Mouse (Mus musculus): ENCODE measurements at regions not wholly inside any gene's neighbourhood (a gene's known extent, or its start where the extent isn't known, plus 50 kb on each side); places are given as distances from the start of the nearest gene placed in this dataset.

DNA sequence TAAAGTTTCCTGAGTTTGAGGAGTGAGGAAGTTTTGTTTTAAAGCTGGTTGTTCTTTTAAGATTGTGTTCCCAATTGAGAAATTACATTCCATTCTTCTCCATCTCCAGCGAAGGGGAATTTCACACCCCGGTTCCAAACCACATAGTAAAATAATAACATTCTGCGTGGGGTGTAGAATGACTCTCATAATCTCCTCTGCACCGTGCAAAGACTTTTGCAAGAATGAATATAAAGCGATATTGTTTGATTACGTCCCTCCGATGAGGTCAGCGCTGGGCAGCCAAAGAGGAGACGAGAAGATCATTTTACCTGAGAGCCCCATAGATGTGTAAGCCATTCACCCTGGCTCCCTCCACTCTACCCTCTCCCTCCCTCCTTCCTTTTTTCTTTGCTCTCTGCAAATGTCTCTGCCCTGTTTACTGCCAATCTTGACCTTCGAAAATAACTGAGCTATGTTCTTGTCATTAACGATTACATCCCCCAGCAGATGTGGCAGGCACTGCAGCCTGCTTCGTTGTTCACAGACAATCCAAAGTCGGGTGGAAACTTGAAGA is 256.1 kb downstream of the Adgrl2 start:
- no peak for ATAC-seq (ENCODE audit: insufficient read depth, low read depth)
- H3K27ac ChIP-seq (ENCODE audit: low read depth), result no peak overlapping the region
- DNase-seq (ENCODE audit: low spot score), result no peak
- H3K4me2 ChIP-seq (ENCODE audit: low read depth, low read length), result peak overlapping the region; percentile 35; the same call in 1 of the 2 replicates
- H3K4me3 ChIP-seq (ENCODE audit: low read depth, low read length), result no peak overlapping the region
- H3K4me1 ChIP-seq (ENCODE audit: control insufficient read depth, insufficient read depth), result peaks cover 16% of the 10 kb centered on the region
- H3K9ac ChIP-seq (replicated peaks; ENCODE audit: low read depth, low read length), result no peak overlapping the region
- no peaks in the 10 kb centered on the region for H3K9me3 ChIP-seq (replicated peaks; ENCODE audit: control insufficient read depth, low read length)
- H3K36me3 ChIP-seq (replicated peaks; ENCODE audit: control insufficient read depth, insufficient read depth, low read length), result no peaks in the 10 kb centered on the region
- 0 out of 2 replicates have a peak, but pooled peaks cover 4% of the 10 kb centered on the region for H3K27me3 ChIP-seq (ENCODE audit: control insufficient read depth, insufficient read depth, low read length)
- TF ChIP-seq EP300 (IDR thresholded peaks at IDR 0.05; ENCODE audit: low read depth), result no peak
- no peak for TF ChIP-seq CTCF (IDR thresholded peaks at IDR 0.05; ENCODE audit: low read depth)
- WGBS, result 65% methylated on average over 13 of the region's 13 CpGs

DNA sequence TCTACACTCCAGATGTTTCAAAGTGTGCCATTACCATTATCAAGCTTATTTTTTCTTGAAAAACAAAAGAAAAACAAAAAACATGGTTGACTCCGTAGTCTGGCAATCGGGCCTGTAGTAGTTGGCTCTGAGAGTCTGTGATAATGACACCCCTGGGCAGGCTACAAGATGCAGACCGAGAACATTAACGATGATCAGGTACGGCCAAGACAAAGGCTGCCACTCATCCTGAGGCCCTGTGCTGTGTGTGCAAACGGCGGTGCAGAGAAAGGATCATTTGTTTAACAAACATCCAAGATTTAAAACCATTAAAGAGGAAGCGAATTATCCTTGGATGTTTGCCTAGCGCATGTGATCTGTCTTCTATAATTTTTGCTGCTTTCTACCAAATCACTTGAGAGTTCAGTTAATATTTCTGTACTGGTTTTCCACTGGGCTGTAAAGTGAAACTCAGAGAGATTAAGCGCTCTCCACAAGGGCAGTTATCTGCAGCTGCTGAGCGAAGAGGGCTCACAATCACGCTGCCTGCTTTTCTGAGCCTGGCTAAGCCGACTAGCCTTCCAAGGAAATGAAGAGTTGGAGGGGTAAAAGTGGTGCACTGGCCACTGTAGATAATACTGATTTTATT is 257.0 kb downstream of the Adgrl2 start:
- no peak overlapping the region for H3K9ac ChIP-seq (replicated peaks; ENCODE audit: low read depth, low read length)
- TF ChIP-seq EP300 (IDR thresholded peaks at IDR 0.05; ENCODE audit: low read depth) (no peak), CTCF (IDR thresholded peaks at IDR 0.05; ENCODE audit: low read depth) (no peak)
- peak; percentile 14 for DNase-seq (ENCODE audit: low spot score)
- peak overlapping the region; percentile 35 for H3K4me2 ChIP-seq (ENCODE audit: low read depth, low read length)
- H3K9me3 ChIP-seq (replicated peaks; ENCODE audit: control insufficient read depth, low read length), result no peaks in the 10 kb centered on the region
- 0 out of 2 replicates have a peak, but pooled peaks cover 4% of the 10 kb centered on the region for H3K27me3 ChIP-seq (ENCODE audit: control insufficient read depth, insufficient read depth, low read length)
- no peaks in the 10 kb centered on the region for H3K36me3 ChIP-seq (replicated peaks; ENCODE audit: control insufficient read depth, insufficient read depth, low read length)
- no peak; the same call in 1 of the 2 replicates for ATAC-seq (ENCODE audit: insufficient read depth, low read depth)
- H3K4me3 ChIP-seq (ENCODE audit: low read depth, low read length), result no peak overlapping the region
- peaks cover 16% of the 10 kb centered on the region for H3K4me1 ChIP-seq (ENCODE audit: control insufficient read depth, insufficient read depth)
- WGBS, result 46% methylated on average over 13 of the region's 13 CpGs
- no peak overlapping the region for H3K27ac ChIP-seq (ENCODE audit: low read depth)

DNA sequence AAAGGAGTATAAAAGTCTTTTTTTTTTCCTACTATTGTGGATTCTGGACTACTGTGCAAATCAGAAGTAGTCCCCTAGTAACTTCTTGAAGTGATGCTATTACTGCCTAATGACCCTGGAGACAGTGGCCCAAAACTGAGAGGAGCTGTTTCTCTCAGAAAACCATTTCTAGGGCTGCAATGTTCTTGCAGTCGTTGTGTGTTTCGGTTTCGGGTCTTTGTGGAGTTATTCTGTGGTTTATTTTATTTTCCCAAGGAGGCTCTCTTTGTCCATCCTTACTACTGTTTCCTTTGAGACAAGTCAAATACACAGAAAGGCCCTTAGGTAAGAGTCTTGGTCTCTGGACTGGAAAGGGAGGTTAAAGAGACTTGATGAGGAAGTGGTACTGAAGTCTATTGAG is 258.9 kb downstream of the Adgrl2 start:
- Histone ChIP-seq H3K27me3 (ENCODE audit: control insufficient read depth, insufficient read depth, low read length) (0 out of 2 replicates have a peak, but pooled peaks cover 4% of the 10 kb centered on the region), H3K4me3 (ENCODE audit: low read depth, low read length) (no peak overlapping the region), H3K27ac (ENCODE audit: low read depth) (no peak overlapping the region), H3K4me1 (ENCODE audit: control insufficient read depth, insufficient read depth) (peaks cover 16% of the 10 kb centered on the region), H3K4me2 (ENCODE audit: low read depth, low read length) (no peak overlapping the region), H3K9me3 (replicated peaks; ENCODE audit: control insufficient read depth, low read length) (no peaks in the 10 kb centered on the region), H3K9ac (replicated peaks; ENCODE audit: low read depth, low read length) (no peak overlapping the region), H3K36me3 (replicated peaks; ENCODE audit: control insufficient read depth, insufficient read depth, low read length) (no peaks in the 10 kb centered on the region)
- no peak for TF ChIP-seq EP300 (IDR thresholded peaks at IDR 0.05; ENCODE audit: low read depth)
- TF ChIP-seq CTCF (IDR thresholded peaks at IDR 0.05; ENCODE audit: low read depth), result no peak
- DNase-seq (ENCODE audit: low spot score) (no peak), ATAC-seq (ENCODE audit: insufficient read depth, low read depth) (no peak)
- WGBS, result 95% methylated on average over 3 of the region's 3 CpGs

DNA sequence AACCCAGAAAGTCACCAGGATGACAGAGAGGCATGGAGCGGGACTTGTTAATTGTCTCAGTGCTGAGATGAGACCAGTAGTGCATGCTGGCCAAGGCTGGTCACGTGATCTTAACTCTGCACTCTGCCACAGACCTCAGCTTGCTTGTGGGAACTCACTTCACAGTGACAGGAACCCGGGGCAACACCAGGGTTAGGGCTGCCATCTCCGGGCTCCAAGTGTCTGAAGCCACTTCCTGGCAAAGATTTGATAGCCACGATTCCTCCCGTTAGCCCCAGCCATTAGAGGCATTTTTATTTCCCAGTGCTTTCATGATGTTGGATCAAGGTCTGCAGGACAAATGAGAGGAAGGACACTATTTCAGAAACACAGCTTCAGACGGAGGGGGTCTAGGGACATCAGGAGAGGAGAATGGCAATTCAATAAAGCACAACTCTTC is 261.1 kb downstream of the Adgrl2 start:
- 0 out of 2 replicates have a peak, but pooled peaks cover 4% of the 10 kb centered on the region for H3K27me3 ChIP-seq (ENCODE audit: control insufficient read depth, insufficient read depth, low read length)
- no peaks in the 10 kb centered on the region for H3K36me3 ChIP-seq (replicated peaks; ENCODE audit: control insufficient read depth, insufficient read depth, low read length)
- WGBS, result 52% methylated on average over 7 of the region's 7 CpGs
- no peak overlapping the region for H3K9ac ChIP-seq (replicated peaks; ENCODE audit: low read depth, low read length)
- DNase-seq (ENCODE audit: low spot score), result no peak
- peaks cover 14% of the 10 kb centered on the region for H3K4me1 ChIP-seq (ENCODE audit: control insufficient read depth, insufficient read depth)
- H3K4me3 ChIP-seq (ENCODE audit: low read depth, low read length), result no peak overlapping the region
- no peak for ATAC-seq (ENCODE audit: insufficient read depth, low read depth)
- 0 out of 2 replicates have a peak, but pooled peaks cover 6% of the 10 kb centered on the region for H3K9me3 ChIP-seq (replicated peaks; ENCODE audit: control insufficient read depth, low read length)
- H3K4me2 ChIP-seq (ENCODE audit: low read depth, low read length), result no peak overlapping the region
- TF ChIP-seq EP300 (IDR thresholded peaks at IDR 0.05; ENCODE audit: low read depth), result no peak
- no peak for TF ChIP-seq CTCF (IDR thresholded peaks at IDR 0.05; ENCODE audit: low read depth)
- H3K27ac ChIP-seq (ENCODE audit: low read depth), result no peak overlapping the region

DNA sequence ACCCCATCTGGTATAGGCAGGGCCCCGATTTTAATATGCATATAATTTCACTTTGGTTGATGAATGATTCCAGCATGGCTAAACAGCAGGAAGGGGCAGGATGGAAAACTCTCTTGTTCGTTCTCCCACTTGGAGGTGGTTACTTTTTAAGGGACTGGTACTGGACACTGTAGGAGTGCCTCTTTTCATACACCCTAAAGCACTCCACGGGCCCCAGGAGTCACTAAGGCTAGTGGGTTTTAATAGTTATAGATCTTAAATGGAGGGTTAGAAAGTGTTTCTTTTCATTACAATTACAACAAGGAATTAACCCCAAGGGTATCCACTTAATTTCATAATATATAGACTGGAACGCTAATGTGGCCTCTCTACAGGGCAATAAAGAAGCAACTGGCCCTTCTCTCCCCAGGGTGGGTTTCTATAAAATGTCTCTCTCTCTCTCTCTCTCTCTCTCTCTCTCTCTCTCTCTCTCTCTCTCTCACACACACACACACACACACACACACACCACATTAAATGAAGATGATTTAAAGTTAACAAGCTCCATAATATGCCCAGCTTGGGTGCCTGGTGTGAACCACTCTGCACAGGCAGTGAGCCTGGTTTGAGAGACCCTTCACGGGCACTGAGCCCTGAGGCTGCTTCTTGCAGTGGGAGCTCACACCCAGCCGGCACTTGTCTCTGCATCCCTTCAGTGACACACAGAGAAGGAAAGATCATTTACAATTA is 261.7 kb downstream of the Adgrl2 start:
- DNase-seq (ENCODE audit: low spot score) (no peak), ATAC-seq (ENCODE audit: insufficient read depth, low read depth) (no peak)
- H3K36me3 ChIP-seq (replicated peaks; ENCODE audit: control insufficient read depth, insufficient read depth, low read length), result no peaks in the 10 kb centered on the region
- TF ChIP-seq CTCF (IDR thresholded peaks at IDR 0.05; ENCODE audit: low read depth), result no peak
- no peak for TF ChIP-seq EP300 (IDR thresholded peaks at IDR 0.05; ENCODE audit: low read depth)
- no peak overlapping the region for H3K4me2 ChIP-seq (ENCODE audit: low read depth, low read length)
- no peak overlapping the region for H3K9ac ChIP-seq (replicated peaks; ENCODE audit: low read depth, low read length)
- H3K27me3 ChIP-seq (ENCODE audit: control insufficient read depth, insufficient read depth, low read length), result 0 out of 2 replicates have a peak, but pooled peaks cover 4% of the 10 kb centered on the region
- peaks cover 8% of the 10 kb centered on the region; the same call in 1 of the 2 replicates for H3K4me1 ChIP-seq (ENCODE audit: control insufficient read depth, insufficient read depth)
- H3K9me3 ChIP-seq (replicated peaks; ENCODE audit: control insufficient read depth, low read length), result 0 out of 2 replicates have a peak, but pooled peaks cover 7% of the 10 kb centered on the region
- no peak overlapping the region for H3K4me3 ChIP-seq (ENCODE audit: low read depth, low read length)
- H3K27ac ChIP-seq (ENCODE audit: low read depth), result no peak overlapping the region
- WGBS, result 79% methylated on average over 6 of the region's 6 CpGs

All from heart, postnatal 0 days (tissue).